Mouse (Mus musculus): ENCODE data around the gene Ppil2.

Ppil2 gene

DNA sequence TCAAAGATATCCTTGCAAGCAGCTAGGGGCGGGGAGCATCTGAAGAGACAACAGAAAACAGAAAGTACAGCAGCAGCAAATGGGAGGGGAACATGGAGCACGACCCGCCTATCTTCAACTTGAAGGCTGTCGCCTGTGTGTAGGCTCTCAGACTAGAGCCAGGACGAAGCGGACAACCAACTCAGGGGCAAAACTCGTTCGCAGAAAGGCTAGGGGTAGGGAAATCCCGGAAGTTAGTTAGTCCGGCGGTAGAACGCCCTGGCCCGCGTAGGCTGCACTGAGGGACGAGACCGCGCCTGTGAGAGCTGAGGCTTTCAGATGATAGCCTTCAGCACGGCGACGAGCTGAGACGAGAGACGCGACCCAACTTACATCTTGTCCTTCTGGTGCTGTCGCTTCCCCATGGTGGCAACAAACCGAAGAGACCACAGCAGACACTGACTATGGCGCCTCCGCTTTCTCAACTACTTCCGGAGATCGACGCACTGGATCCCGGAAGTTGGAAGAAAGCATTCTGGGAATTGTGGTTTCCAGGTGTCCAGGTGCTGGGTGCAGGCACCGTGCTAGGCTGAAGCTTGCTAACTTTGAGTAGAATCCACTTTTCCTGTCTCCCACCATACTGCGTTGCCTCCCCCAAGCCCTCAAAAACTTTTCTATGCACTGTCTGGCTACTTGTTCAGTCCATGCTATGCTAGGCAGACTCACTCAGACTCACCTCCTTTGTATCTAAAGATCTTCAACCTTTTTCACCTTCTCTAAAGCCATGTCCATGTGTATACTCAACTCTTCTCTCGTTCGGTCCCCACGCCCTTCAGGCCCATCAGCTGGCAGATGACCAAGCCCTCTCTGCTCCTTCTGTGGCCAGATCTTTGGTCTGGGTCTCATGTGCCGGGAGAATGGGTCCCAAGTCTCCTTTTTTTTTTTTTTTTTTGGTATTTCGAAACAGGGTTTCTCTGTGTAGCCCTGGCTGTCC, at the start of gene Ppil2:
Gene Ppil2, minus strand, starts transcription at position 487 of the 973 bp plus-strand sequence.
- DNase-seq = peak; percentile 78 to 81

DNA sequence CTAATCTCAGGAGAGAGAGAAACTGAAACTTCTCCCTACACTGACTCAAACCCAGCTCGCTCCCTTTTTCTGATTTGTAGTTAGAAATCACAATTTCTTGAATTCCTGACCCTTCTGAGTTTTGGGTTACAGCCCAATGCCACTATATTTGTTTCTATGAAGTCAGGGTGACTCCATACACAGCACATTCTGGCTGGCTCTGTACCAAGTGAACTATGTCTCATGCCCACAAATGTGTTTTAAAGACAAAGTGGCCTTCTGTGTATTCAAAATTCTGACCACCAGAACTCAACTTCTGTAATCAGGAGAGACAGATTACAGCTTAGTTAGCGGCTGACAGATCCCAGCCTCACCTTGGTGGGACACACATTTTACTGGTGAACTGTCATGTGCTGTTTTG, 43.3 kb upstream of the Ppil2 start:
- no peak for DNase-seq

DNA sequence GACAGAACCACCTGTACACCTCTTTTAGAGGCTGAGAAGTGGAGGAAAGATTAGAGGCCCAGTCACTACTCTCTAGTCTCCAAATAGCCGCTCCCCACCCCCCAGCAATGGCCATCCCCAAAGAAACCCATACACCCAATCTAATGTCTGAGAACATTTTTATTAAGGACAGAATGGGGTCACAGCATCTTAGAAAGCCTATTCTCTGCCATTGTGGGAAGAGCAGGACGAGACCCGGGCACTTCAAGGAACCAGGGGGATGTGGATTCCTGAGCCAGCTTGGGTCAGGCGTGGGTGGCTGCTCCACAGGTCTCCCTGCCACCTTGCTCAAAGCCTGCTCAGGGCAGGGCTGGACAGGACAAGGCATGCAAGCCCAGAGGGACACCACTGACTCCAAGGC, 40.8 kb upstream of the Ppil2 start:
- DNase-seq = no peak

DNA sequence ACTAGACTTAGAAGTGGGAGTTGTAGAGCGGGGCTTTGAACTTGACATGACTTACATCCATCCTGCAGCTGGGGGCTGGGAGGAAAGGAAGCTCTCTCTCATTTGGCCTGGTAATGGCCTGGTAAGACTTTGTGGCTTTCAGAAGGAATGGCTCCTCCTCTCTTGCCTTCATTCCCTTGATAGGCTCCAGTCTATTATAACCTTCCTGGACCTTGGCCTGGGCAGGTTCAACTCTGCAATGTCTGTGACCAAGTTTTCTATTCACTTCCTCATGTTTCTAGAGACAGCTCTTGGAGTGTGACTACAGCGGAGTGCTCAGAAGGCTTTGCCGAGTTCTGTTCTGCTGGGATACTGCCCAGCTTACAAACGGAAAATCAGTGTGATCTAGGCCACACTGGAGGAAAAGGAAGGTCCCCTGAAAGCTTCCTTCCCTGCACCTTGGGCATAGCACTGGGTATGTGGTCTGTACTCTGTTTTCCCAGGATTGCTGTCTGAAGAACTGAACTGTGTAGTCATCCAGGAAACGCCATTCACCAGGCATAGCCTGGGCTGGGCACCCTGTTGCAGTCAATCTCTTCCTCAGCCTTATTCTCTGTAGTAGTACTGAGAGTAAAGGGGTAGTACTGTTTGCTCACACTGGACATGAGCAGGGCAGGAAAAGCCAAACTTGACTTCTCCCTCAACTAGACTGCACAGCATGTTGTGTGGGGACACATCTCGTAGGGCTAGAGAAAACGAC, 39.6 kb upstream of the Ppil2 start:
- DNase-seq = no peak

DNA sequence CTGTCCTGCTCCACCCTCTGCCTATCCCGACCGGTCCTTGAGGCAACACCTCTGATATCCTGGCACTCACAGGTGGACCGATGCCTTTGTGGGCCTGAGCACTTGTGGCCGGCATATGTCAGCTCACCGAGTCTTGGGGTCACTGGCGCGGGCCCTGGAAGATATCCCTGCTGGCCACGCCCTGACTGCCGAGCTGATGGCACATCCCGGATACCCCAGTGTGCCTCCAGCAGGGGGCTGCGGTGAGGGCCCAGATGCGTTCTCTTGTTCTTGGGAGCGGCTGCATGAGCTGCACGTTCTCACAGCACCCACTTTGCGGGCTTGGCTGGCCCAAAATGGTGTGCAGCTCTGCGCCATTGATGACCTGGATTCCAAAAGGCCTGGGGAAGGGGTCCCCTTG, 37.0 kb upstream of the Ppil2 start:
- peak; percentile 34 to 51 for DNase-seq

DNA sequence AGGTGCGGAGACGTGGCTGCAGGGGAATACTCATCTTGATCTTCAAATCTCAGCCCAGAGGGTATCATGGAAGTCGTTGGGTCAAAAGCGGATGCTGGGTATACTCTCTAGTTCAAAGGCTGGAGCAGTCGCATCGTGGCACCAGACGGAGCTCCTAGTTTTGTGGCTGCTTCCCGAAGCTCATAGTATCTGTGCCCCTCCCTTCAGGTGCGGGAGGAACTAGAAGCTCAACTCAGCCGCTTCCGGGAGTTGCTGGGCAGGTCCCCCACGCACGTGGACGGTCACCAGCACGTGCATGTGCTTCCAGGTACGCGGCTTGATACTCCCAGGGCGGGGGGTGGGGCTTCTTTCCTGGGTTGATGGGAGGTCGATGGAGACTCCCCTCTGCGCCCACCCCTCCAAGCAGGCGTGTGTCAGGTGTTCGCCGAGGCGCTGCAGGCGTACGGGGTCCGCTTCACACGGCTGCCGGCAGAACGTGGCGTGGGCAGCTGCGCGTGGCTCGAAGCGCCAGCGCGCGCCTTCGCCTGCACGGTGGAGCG, 36.4 kb upstream of the Ppil2 start:
- peak; percentile 36 to 53 for DNase-seq

DNA sequence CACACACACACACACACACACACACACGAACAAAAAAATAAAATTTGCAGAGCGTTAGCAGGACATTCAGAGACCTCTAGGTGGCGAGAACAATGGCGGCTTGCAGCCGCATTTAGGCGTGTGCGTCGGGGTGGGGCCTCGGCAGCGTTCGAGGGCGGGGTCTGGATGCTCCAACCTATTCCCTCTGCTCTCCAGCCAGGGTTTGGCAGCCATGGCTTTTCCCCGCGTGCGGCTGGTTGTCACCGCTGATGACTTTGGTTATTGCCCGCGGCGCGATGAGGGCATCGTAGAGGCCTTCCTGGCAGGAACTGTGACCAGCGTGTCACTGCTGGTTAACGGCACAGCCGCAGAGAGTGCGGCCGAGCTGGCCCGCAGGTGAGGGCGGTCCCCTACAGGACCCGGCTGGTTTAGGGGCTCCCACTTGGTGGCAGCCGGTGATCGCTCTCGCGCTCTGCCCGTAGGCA, 35.7 kb upstream of the Ppil2 start, which contains the start of gene Ccdc116:
Gene Ccdc116, minus strand, starts transcription at position 458 of the 464 bp plus-strand sequence.
- DNase-seq = peak; percentile 94 to 95

DNA sequence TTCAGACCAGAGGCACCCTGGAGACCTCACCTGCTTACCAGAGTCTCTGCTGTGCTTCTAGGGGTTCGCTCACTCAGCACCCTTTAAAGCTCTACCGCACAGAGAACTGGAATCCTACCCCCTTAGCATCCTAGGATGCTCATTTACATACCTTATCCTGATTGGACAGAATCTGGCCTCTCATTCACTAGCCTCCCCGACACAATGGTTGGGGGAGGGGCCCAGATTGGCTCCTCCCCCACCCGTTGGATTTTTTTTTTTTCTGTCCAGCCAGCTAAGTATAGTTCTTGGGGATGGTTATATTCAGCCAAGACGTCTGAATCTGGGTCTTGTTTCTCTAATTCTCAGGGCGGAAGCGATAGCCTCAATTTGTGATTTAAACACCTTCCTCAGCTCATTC, 33.3 kb upstream of the Ppil2 start, which contains the start of gene Ydjc:
Gene Ydjc, plus strand, starts transcription at position 283 of the 400 bp plus-strand sequence.
- DNase-seq = no peak

DNA sequence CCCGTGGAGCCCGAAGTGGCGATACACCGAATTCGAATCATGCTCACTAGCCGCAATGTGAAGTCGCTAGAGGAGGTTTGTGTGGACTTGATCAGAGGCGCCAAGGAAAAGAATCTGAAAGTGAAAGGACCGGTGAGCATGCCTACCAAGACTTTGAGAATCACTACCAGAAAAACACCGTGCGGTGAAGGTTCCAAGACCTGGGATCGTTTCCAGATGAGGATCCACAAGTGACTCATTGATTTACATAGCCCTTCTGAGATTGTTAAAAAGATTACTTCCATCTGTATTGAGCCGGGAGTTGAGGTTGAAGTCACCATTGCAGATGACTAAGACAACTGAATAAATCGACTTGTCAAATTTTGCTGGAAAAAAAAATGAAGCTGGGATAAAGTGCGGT, 26.3 kb upstream of the Ppil2 start:
- no peak for DNase-seq

DNA sequence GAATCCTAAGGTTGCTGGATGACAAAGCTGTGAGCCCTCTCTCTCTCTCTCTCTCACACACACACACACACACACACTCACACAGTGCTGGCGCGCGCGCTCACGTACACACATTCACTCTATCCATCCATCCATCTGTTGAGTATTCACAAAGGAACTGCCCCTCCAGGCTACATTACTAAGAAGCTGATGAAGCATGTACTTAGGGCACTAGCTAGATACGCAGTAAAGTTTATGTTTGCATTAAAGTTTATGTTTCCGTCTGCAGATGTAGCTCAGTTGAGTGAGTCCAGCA, 21.8 kb upstream of the Ppil2 start:
- DNase-seq = no peak

DNA sequence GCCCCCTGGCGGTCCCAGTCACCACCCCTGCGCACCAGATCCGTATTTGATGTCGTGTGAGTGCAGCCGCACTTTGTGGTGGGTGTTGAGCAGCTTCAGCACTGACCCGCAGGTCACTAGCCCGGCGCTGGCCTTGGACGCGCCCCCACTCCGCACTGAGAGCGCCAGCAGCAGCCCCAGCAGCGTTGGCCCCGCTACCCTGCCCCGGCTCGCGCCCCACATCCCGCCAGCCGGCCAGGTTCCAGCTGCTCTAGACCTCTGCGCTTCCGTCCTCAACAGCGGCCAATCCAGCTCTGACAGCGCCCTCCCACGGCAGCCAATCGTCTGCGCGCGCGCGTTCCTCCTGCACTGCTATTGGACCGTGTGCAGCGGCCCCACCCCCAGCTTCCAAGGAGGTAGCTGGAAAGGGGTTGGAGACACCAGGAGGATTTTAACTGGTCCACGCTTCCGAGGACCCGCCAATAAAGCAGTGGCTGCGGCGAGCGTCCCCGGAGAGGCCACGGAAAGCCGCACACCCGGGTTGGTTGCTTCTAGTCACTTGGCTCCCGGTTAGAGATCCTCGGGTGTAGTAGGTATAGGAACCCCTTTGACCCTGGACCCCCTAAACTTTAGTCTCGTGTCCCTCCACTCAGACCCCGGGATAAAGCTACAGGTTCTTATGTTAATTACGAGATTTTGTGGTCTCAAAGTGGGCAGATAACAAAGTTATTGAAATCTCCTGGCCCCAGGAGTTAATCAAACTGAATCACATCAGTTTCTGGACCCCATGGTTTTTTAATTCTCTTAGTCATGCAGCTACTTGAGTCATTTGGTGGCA, 21.2 kb upstream of the Ppil2 start, which contains the start of gene Sdf2l1:
Gene Sdf2l1, minus strand, starts transcription at position 295 of the 817 bp plus-strand sequence.
- DNase-seq = peak; percentile 99

DNA sequence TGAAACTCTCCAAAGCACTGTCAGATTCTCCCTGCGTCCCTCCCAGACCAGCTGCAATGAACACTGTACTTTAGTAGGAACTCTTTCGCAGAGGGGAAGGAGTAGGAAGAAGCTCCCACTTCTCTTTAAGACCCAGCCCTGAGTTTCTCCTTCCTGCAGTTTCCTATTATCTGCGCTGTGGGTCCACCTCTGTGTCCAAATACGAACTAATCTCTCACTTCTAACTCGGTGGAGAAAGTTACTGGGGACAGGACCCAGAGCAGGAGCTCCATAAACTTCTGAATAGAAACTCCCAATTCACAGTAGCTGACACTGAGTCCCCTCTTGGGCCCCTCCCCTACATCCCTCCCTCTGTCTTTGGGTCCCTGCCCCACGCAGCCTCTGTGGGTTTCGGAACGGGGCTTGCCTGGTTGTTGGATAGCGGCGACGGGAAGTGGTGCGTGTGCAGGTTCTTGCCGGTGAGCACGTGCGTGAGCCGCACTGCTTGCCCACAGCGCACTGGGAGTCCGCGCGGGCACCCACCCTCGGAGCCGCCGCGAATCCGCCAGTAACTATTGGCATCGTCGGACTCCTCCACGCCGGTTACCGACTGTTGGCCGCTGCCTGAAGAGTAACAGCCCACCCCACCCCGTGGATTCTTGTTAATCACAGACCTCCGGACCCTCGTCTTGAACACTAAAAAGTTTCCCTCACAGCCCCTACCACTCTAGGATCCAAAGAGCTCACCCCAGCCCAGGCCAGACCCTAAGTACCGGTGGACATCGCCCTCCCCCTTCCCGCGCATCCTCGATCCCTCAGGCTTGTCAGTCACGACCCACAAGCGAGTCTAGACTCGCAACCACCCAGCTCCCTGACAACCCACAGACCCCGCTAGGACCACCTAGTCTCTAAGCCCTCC, 20.4 kb upstream of the Ppil2 start:
- DNase-seq = peak in 1 of 2 experiments; percentile 40

DNA sequence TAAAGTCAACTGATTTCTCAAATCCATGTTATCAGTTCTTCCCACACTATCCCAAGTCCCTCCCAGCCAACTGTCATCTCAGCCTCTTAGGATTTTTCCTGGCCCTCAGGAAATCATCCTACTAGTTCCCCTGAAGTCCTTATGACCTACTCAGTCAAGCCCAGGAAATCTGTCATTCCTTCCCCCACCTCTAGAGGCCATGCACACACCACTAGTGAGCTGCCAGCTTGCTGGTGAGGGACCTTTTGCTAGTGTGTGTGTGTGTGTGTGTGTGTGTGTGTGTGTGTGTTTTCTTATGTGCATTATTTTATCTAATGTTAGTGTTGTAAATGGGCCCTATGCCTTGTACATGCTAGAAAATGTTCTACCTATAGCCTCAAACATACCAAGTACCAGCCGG, 16.2 kb upstream of the Ppil2 start:
- peak; percentile 60 to 65 for DNase-seq

DNA sequence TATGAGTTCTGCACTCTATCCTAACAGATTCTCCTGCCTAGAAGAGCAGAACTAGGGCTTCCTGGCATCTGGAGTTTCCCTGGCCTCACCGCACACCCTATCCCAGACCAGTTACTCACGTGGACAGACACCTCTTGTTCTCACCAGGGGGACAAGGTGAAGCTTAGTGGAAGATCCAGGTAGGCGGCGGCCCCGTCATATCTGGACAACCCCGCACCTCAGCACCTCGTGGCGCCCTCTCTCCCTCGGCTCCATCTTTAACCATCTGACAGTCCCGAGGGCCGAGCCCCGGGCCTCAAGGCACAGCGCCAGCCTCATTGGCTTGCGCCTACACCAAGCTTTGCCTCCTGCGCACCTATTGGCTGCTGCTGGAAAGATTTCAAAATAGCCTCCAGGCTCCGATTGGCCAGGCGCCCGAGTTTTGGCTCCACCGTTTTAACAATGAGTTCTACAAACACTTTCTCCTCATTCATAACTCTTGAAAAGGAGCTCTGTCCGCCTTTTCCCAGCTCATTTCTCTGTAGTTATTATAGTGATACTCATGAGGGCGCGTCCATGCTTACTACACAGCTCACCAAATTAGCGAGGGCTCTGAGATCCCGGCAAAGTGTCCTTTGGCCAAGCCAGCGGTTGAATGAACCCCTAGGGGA, 13.9 kb upstream of the Ppil2 start, which contains the start of gene 2610318N02Rik:
Gene 2610318N02Rik, minus strand, starts transcription at position 297 of the 650 bp plus-strand sequence.
- DNase-seq = peak; percentile 80 to 81

DNA sequence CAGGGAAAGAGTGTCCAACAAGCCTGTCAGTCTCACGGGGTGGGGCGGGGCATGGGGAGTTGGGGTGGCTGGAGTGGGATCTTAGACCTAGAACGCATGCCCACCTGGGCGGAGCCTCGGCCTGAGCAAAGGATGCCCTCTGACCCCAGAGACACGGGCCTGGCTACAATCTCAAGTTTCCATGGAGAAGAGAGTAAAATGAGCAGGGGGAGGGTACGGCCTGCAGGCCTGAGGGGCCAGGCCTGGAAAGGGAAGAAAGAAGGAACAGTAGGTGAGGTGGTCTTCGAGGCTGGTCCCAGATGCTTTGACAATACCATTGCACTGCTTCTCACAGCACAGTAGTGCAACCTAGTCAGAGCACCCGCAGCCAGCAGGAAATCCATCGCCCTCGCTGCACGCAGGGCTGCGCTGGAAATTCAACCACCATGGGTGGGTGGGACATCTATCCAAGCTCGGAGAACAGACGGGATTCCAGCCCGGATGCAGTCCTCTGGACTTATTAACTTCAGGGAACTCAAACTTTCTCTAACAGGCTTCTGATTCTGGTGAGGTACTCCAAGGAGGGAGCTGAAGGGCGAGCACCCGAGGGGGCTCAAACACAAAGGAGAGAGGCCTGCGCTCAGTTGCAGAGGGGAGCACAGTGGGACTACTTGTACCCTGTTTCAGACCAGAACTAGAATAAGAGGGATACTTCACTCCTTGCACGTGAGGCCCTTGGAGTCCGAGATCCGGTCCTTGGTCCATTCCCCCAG, 13.2 kb upstream of the Ppil2 start:
- DNase-seq = no peak

DNA sequence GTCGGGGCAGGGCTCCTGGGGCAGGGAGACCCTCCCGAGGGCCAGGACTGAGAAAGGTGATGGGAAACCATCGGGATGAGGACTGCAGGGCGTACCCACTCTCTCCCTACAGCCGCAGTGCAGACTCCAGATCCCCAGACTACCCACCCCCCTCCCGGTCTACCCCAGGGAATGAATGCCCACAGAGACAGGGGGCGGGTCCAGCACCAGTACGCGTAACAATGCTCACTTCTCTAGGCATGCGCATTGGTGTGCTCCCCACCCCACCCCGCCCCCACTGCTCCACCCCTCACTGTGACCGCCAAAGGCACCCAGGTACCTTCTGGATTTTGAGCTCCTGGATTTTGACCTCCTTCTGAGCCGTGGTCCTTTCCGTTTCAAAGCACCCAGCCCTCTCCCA, 10.5 kb upstream of the Ppil2 start:
- DNase-seq = no peak

DNA sequence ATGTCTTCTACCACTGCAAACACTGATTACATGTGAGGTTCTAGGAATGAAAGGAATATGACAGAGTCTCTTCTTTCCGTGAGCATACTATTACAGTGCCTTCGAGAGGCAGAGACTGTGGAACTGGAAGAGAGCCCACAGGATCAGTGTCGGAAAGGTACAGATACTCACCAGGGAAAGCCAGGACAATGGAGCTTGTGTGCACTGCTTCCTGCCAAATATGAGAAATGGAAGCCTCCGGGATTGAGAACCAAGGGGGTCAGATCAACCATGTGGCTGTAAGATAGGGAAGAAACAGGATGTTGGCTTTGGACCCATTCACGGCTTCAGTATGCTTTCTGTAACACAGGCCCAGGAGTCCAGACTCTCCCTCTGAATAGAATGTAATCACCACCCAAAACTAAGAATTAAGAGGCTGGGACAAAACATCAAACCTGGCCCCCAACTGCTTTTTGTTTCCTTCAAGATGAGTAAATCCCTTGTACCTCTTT, 6.3 kb upstream of the Ppil2 start:
- no peak for DNase-seq

DNA sequence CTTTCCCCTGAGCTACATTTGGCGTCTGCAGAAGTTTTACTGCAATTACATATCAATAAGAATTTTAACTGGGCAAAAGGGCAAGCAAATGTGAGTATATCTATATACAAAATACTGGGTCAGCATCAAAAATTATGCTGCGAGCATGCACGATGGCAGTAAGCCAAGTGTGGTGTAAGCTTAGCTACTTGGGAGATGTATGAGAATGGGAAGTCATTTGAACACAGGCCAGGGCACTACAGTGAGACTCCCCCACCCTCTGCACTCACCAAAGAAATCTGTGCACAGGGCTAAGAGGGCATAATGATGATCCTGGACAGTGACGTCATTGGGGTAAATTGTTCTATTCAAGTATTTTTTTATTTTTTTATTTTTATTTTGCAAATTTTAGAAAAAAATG, 6.5 kb downstream of the Ppil2 start:
- DNase-seq = no peak

DNA sequence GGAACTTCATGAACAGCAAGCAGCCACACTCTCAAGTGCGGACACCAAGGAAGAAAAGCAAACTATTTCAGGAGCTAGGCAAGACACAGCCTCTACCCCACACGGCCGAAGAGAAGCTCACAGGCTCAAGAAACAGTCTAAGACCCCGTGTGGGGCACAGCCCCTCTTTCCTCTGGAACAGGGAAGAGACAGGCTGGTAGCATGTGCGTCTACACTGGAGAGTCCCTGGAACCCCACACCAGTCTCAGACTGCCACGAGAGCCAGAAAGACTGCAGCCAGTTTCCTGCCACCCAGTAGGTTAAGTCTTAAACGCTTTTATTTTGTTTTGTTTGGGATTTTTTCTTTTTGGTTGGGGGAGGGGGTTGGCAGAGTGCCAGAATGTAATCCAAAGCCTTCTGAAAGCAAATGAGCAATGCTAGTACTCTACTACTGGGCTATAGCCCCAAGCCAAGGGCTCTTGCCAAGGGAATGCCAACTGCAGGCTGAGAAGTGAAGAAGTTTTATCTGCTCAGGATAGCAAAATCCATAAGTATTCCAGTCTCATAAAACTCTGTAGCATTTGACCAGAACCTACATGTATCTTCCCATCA, 8.3 kb downstream of the Ppil2 start:
- DNase-seq = peak; percentile 42 to 53
